Mouse (Mus musculus): ENCODE results near the gene Cercam.
"Not testable (repeated sequence)": the region's sequence is repeated elsewhere in the genome, so short reads cannot be mapped to it uniquely, and the experiment has no call there.

Gene Cercam

GRCm38 (mm10) chr2:29896071-29896470 lies 27.1 kb downstream of the Cercam start:
- no peak for DNase-seq (ENCODE audit: low read depth in 2 of 2, low spot score in 2 of 2)

DNA sequence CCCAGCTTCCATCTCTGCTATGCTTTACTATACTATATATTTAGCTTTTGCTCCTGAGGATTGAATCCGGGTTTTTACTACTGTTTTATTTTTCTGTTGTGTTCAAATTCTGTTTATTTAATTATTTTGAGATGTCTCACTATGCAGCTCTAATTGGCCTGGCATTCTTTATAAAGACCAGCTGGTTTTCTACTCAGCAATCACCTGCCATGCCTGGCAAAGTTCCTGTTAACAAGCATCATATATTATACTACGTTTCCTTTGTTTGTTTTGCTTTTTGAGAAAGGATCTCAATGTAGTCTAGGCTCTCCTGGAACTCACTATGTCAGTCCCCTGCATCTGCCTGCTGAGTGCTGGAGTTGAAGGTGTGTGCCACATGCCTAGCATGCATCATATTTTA lies 28.4 kb downstream of the Cercam start:
- no peak for DNase-seq (ENCODE audit: low read depth in 2 of 2, low spot score in 2 of 2)

DNA sequence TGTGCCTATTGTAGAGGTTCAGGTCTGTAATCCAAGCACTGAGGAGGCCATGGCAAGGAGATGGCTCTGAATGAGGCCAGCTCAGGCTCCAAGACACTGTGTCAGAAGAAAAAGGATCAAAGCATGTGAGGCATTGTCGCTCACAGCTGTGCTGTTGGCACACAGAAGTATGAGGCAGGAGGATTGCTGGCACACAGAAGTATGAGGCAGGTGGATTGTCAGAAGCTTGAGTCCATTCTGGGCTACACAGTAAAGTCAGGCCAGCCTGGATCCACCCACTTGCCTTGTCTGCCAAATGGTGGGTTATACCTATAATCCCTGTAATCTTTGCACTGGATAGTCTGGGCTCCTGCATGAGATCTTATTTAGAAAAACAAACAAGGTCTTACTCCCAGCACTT lies 29.1 kb downstream of the Cercam start:
- DNase-seq (ENCODE audit: low read depth in 2 of 2, low spot score in 2 of 2): no peak

DNA sequence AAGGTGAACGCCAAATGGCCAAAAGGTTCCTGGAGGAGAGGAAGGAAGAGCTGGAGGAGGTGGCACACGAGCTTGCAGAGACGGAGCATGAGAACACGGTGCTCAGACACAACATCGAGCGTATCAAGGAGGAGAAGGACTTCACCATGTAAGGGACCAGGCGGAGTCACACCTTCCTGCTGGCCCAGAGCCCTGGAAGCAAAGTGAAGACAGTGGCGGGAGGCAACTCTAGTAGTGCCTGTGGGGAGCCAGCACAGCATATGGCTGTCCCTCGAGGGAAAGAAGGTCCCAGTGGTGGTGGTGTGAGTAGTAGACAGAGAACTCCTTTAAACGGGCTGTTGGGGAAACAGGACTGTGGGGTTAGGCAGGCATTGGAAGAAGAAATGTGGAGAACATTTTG lies 33.2 kb downstream of the Cercam start:
- DNase-seq (ENCODE audit: low read depth in 2 of 2, low spot score in 2 of 2): no peak

- not testable (repeated sequence) for DNase-seq (ENCODE audit: low read depth in 2 of 2, low spot score in 2 of 2)
Measured at GRCm38 (mm10) chr2:29908171-29908570, 39.2 kb downstream of the Cercam start.

GRCm38 (mm10) chr2:29910042-29910441 lies 41.1 kb downstream of the Cercam start:
- no peak for DNase-seq (ENCODE audit: low read depth in 2 of 2, low spot score in 2 of 2)

DNA sequence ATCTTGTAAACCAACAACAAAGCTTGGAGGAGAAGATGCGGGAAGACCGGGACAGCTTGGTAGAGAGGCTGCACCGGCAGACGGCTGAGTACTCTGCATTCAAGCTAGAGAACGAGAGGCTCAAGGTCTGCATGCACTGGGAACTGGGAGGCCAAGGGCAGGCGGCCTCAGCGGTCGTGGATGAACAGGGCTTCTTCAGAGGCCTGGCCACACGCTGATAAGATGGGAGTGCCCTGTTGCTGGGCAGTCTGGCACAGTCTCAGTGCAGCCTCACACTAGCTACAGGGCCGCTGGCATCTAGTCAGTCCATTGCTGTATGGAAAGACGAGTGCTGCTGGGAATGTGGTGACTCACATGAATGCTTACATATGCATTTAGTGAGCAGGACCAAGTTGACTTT lies 48.7 kb downstream of the Cercam start:
- DNase-seq (ENCODE audit: low read depth in 2 of 2, low spot score in 2 of 2): no peak

DNA sequence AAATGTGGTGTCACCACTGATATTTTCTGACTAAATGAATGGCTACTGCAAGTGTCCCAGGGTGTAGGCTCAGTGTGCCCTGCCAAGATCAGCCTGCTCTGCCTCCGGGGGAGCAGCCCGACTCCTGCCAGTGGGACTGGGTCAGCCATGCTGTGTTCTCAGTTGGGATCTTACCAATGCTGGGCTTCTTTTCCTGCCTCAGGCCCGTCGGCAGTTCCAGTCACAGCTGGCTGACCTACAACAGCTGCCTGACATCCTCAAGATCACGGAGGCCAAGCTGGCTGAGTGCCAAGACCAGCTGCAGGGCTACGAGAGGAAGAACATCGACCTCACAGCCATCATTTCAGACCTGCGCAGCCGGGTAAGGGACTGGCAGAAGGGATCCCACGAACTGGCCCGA lies 53.0 kb downstream of the Cercam start:
- DNase-seq (ENCODE audit: low read depth in 2 of 2, low spot score in 2 of 2): no peak

DNA sequence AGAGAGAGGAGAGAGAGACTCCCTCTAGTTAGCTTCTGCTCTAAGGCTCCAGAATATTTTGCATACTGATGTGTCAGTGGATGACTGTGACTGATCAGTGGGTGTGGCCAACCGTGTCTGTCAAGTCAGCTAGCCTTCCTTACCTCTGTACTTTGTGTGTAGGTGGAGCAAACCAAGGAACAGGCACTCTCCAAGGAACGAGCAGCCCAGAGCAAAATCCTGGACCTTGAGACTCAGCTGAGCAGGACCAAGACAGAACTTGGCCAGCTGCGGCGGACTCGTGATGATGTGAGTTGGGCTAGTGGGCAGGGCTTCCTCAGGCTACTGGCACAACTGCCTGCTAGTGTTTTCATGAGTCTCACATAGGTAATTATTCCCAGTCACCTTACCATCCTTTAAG lies 57.6 kb downstream of the Cercam start:
- no peak for DNase-seq (ENCODE audit: low read depth in 2 of 2, low spot score in 2 of 2)

GRCm38 (mm10) chr2:29930506-29930905 lies 61.5 kb downstream of the Cercam start:
- DNase-seq (ENCODE audit: low read depth in 2 of 2, low spot score in 2 of 2): no peak

DNA sequence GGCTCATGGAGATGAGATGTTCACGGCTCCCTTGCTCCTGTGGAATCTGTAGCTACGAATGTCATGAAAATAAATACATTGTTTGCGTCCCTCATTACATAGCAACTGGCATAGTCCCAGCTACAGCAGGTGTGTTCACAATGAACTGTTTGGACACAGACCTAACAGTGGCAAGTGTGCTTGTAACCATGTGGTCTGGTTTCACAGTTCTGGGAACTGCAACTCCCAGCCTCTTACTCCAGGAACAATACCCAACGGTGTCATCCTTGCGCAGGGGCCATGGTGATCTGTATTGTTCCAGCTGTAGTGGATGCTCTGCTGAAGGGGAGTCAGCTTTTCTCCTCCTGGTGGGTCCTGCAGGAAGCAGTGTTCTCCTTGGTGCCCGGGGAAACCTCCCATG lies 62.2 kb downstream of the Cercam start:
- DNase-seq (ENCODE audit: low read depth in 2 of 2, low spot score in 2 of 2): no peak

Data from CD8-positive naive resting alpha-beta T cell, adult 2 months (primary cell).